Mouse (Mus musculus) bone marrow, adult 2 months (tissue): ENCODE measurements around the gene Acaca.

Experiments used
- CTCF ChIP-seq: fragments of 200-500 bp; IDR thresholded peaks from 2 replicates; pipeline ENCODE4 v1.5.1; 2011; ENCODE audit warnings: low read length, control low read depth; ENCODE audit not compliant: control insufficient read depth, insufficient read depth
- POLR2A ChIP-seq: fragments of 200-500 bp; IDR thresholded peaks from 2 replicates; pipeline ENCODE4 v1.6.1; 2011; ENCODE audit warnings: low read depth, mild to moderate bottlenecking, control low read depth, low read length, borderline replicate concordance; ENCODE audit not compliant: control insufficient read depth

GRCm38 (mm10) chr11:84197607-84198402, 68.3 kb downstream of the Acaca start:
- TF ChIP-seq CTCF (no peak), POLR2A (no peak)
